Mouse (Mus musculus): ENCODE data around the gene Tmco1. TPM values are rescaled to one million over a fixed set of nuclear protein-coding genes. Genes with fewer than 3 reads are reported as not detected.

Gene Tmco1
- total and polyA plus RNA-seq, 3 experiments, result 60.3 to 95.3 (median 88.2) TPM

DNA sequence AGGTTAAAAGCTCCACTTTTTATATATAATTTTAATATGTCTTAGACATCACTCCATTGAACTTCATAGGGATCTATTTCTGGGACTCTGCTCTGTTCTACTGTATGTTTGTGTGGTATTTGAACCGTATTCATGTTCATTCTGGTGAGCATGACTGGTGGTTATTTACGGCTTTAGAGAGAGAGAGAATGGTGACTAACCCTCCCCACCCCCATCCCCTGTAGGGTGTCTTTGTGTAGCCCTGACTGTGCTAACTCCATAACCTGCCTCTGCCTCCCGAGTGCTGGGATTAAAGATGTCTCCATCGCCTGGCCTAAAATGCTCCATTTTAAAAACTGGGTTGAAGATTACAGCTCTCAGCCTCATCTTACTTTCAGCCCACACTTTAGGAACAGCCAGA lies 52.1 kb downstream of the Tmco1 start:
- Histone ChIP-seq H3K27ac (no peak overlapping the region), H3K27me3 (ENCODE audit: control insufficient read depth, insufficient read depth, low read length) (no peaks in the 10 kb centered on the region), H3K4me3 (no peak overlapping the region), H3K79me2 (replicated peaks; ENCODE audit: control insufficient read depth, insufficient read depth, low read length) (no peaks in the 10 kb centered on the region), H3K9ac (ENCODE audit: low read depth, low read length) (no peak overlapping the region), H3K4me1 (ENCODE audit: control insufficient read depth, insufficient read depth, low read length) (no peaks in the 10 kb centered on the region), H3K36me3 (ENCODE audit: control insufficient read depth, insufficient read depth, low read length) (peaks cover 2% of the 10 kb centered on the region; the same call in 1 of the 2 replicates)
- intact Hi-C loops (cut with DNase I), result no loop called here
- DNase-seq, result no peak
- WGBS, result 88% methylated on average over 4 of the region's 4 CpGs
- no peak for TF ChIP-seq CTCF (IDR thresholded peaks at IDR 0.05)
- no peak for TF ChIP-seq EP300 (IDR thresholded peaks at IDR 0.05; ENCODE audit: insufficient read depth, low read depth, low read length)
- no peak for TF ChIP-seq POLR2A (IDR thresholded peaks at IDR 0.05; ENCODE audit: insufficient read depth, low read depth, low read length)

DNA sequence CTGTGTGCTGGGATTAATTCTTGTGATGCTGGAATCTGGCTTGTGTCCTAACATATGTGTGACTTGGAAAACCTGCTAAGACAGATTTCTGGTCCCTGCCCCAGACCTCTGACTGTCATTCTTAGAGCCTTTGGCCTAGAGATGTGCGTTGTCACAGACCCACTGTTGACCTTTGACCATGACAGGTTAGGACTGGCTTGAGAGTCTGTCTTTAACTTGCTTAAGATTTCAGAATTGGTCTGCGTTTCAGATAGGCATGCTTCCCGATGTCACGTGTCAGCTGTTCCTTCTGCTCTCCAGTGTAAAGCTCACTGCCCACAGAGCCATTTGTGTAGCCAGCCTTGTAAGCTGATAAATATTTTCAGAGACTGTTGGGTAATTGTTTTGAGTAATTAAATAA lies 54.6 kb downstream of the Tmco1 start:
- TF ChIP-seq EP300 (IDR thresholded peaks at IDR 0.05; ENCODE audit: insufficient read depth, low read depth, low read length) (no peak), CTCF (IDR thresholded peaks at IDR 0.05) (no peak), POLR2A (IDR thresholded peaks at IDR 0.05; ENCODE audit: insufficient read depth, low read depth, low read length) (no peak)
- Histone ChIP-seq H3K9ac (ENCODE audit: low read depth, low read length) (no peak overlapping the region), H3K36me3 (ENCODE audit: control insufficient read depth, insufficient read depth, low read length) (peaks cover 8% of the 10 kb centered on the region), H3K4me1 (ENCODE audit: control insufficient read depth, insufficient read depth, low read length) (no peaks in the 10 kb centered on the region), H3K27ac (no peak overlapping the region), H3K27me3 (ENCODE audit: control insufficient read depth, insufficient read depth, low read length) (no peaks in the 10 kb centered on the region), H3K4me3 (no peak overlapping the region), H3K79me2 (replicated peaks; ENCODE audit: control insufficient read depth, insufficient read depth, low read length) (no peaks in the 10 kb centered on the region)
- 83% methylated on average over 4 of the region's 4 CpGs for WGBS
- DNase-seq, result no peak
- intact Hi-C loops (cut with DNase I), result no loop called here

DNA sequence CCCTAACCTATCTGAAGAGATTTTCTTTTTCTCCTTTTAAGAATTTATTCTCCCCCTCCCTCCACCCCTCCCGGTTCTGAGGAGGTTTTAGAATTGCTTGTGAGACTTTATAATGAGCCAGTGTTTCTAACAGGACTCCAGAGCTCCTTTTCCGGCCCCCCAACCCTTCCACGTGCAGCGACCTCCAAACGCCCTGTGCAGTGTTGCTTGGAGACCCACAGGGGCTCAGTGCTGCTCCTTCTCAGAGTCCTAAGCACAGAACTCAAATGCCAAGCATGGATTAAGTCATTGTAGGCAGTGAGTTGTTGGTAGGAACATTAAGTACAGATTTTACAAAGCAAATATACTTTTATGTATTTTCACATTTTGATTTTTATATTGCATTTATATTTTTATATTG lies 55.1 kb downstream of the Tmco1 start:
- intact Hi-C loops (cut with DNase I), result no loop called here
- no peaks in the 10 kb centered on the region for H3K27me3 ChIP-seq (ENCODE audit: control insufficient read depth, insufficient read depth, low read length)
- no peak for DNase-seq
- H3K36me3 ChIP-seq (ENCODE audit: control insufficient read depth, insufficient read depth, low read length), result peaks cover 8% of the 10 kb centered on the region
- H3K4me3 ChIP-seq, result no peak overlapping the region
- no peak overlapping the region for H3K9ac ChIP-seq (ENCODE audit: low read depth, low read length)
- TF ChIP-seq POLR2A (IDR thresholded peaks at IDR 0.05; ENCODE audit: insufficient read depth, low read depth, low read length) (no peak), CTCF (IDR thresholded peaks at IDR 0.05) (no peak), EP300 (IDR thresholded peaks at IDR 0.05; ENCODE audit: insufficient read depth, low read depth, low read length) (no peak)
- 82% methylated on average over 5 of the region's 5 CpGs for WGBS
- H3K27ac ChIP-seq, result no peak overlapping the region
- H3K79me2 ChIP-seq (replicated peaks; ENCODE audit: control insufficient read depth, insufficient read depth, low read length), result no peaks in the 10 kb centered on the region
- no peaks in the 10 kb centered on the region for H3K4me1 ChIP-seq (ENCODE audit: control insufficient read depth, insufficient read depth, low read length)

- Histone ChIP-seq H3K27ac (peak overlapping the region; percentile 83), H3K79me2 (replicated peaks; ENCODE audit: control insufficient read depth, insufficient read depth, low read length) (no peaks in the 10 kb centered on the region), H3K9ac (ENCODE audit: low read depth, low read length) (no peak overlapping the region), H3K36me3 (ENCODE audit: control insufficient read depth, insufficient read depth, low read length) (peaks cover 8% of the 10 kb centered on the region), H3K4me1 (ENCODE audit: control insufficient read depth, insufficient read depth, low read length) (no peaks in the 10 kb centered on the region), H3K4me3 (no peak overlapping the region), H3K27me3 (ENCODE audit: control insufficient read depth, insufficient read depth, low read length) (no peaks in the 10 kb centered on the region)
- 62% methylated on average over 7 of the region's 7 CpGs for WGBS
- intact Hi-C loops (cut with DNase I), result loop anchor here (2.0 kb wide), 1 partner anchor 15 kb away; no protein-coding TSS in a partner anchor
- TF ChIP-seq CTCF (IDR thresholded peaks at IDR 0.05) (no peak), EP300 (IDR thresholded peaks at IDR 0.05; ENCODE audit: insufficient read depth, low read depth, low read length) (peak; percentile 99), POLR2A (IDR thresholded peaks at IDR 0.05; ENCODE audit: insufficient read depth, low read depth, low read length) (no peak; the same call in 1 of the 2 replicates)
- peak; percentile 46 to 78 for DNase-seq
Observed at GRCm38 (mm10) chr1:167365808-167366207, 57.6 kb downstream of the Tmco1 start.

DNA sequence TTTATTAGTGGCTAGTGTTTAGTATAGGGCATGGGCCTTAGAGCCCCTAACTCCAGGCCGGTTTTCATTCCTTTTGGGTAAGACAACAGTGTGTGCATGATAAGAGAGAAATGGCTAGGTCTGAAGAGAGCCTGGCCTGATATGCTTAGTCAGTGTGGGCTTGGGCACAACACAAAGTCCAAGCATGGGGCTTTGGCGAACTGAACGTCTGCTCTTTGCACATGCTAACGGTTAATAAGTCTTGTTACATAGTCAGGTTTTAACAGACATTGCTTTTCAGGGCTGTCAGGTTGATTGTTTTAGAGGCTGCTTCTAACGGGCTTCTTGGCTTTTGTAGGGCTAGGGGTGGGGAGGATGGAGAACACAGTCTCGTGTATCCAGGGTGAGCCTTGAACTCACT lies 58.4 kb downstream of the Tmco1 start:
- Histone ChIP-seq H3K27ac (peak overlapping the region; percentile 64), H3K4me1 (ENCODE audit: control insufficient read depth, insufficient read depth, low read length) (no peaks in the 10 kb centered on the region), H3K36me3 (ENCODE audit: control insufficient read depth, insufficient read depth, low read length) (peaks cover 8% of the 10 kb centered on the region), H3K9ac (ENCODE audit: low read depth, low read length) (no peak overlapping the region), H3K27me3 (ENCODE audit: control insufficient read depth, insufficient read depth, low read length) (no peaks in the 10 kb centered on the region), H3K4me3 (no peak overlapping the region), H3K79me2 (replicated peaks; ENCODE audit: control insufficient read depth, insufficient read depth, low read length) (no peaks in the 10 kb centered on the region)
- intact Hi-C loops (cut with DNase I), result no loop called here
- TF ChIP-seq EP300 (IDR thresholded peaks at IDR 0.05; ENCODE audit: insufficient read depth, low read depth, low read length), result no peak
- no peak for TF ChIP-seq POLR2A (IDR thresholded peaks at IDR 0.05; ENCODE audit: insufficient read depth, low read depth, low read length)
- no peak for TF ChIP-seq CTCF (IDR thresholded peaks at IDR 0.05)
- WGBS, result 88% methylated on average over 6 of the region's 6 CpGs
- DNase-seq, result no peak

DNA sequence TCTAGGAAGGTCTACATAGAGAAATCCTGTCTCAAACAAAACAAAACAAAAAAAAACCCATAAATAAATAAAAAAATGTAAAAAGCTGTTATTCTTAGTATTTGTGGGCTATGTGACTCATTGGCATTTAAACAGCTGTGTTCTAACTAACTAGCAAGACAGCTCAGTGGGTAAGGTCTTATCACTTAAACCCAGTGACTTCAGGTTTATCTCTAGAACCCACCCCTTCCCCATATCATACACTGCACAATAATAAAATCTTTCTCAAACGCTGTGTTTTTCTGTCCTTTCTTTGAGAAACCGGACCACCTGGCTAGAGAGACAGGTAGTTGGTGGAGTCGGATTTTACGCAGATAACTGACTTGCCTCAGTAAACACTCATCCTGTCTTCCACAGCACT lies 59.8 kb downstream of the Tmco1 start:
- Histone ChIP-seq H3K79me2 (replicated peaks; ENCODE audit: control insufficient read depth, insufficient read depth, low read length) (no peaks in the 10 kb centered on the region), H3K36me3 (ENCODE audit: control insufficient read depth, insufficient read depth, low read length) (peaks cover 8% of the 10 kb centered on the region), H3K4me1 (ENCODE audit: control insufficient read depth, insufficient read depth, low read length) (no peaks in the 10 kb centered on the region), H3K27ac (no peak overlapping the region), H3K27me3 (ENCODE audit: control insufficient read depth, insufficient read depth, low read length) (no peaks in the 10 kb centered on the region), H3K9ac (ENCODE audit: low read depth, low read length) (no peak overlapping the region), H3K4me3 (no peak overlapping the region)
- TF ChIP-seq CTCF (IDR thresholded peaks at IDR 0.05) (no peak), EP300 (IDR thresholded peaks at IDR 0.05; ENCODE audit: insufficient read depth, low read depth, low read length) (no peak), POLR2A (IDR thresholded peaks at IDR 0.05; ENCODE audit: insufficient read depth, low read depth, low read length) (no peak)
- no peak for DNase-seq
- WGBS, result 87% methylated on average over 4 of the region's 4 CpGs
- intact Hi-C loops (cut with DNase I), result no loop called here
